Mouse (Mus musculus) c-Kit-positive CD71-negative TER-119-negative erythroid progenitor cells, embryonic 14.5 days (primary cell): Measurements from ENCODE around the gene Poll.

Experiments
- DNase-seq: peaks from one replicate; pipeline ENCODE4 v3.0.0-alpha.2; 2013; ENCODE audit warnings: low read depth

Gene Poll

DNA sequence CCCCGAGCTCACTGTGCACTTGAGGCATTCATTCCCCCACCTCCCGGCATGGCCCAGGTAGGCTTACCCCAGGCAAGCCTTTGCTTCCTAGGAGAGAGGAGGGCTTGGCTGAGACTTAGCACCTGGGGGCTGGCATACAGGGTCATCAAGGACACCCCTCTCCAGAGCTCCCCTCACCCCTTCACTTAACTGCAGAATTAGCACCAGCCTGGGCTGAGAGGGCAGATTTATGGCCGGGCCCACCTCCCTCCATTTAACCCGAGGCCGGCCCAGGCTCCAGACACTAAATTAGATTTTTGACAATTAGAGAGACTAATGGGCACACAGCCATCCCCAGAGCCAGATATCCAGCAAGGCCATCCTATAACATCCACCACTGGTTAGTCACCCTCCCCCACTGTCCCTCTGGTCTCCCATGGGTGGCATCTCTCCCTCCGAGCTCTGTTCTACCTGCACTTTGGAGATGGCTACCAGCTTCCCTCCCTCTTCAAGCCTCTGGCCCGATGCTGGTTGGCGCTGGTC lies 25.1 kb downstream of the Poll start:
- DNase-seq, result no peak

DNA sequence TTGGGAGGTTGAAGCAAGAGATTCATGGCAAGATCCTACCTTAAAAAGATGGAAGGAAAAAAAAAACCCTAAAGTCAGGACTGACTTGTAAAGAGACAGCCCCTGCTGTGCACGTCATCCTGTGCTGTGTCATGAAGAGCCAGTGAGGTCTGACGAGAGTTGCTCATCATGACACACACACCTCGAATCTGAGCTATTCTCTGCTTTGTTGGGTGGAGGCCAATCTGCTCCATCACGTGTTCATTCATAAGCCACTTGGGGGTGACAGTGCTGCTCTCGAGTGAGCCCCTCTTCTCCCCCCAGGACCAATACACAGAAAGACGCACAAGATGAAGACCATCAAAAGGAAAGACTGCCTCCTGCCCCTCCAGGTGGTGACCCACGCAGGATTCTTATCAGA lies 26.7 kb downstream of the Poll start:
- DNase-seq, result no peak

DNA sequence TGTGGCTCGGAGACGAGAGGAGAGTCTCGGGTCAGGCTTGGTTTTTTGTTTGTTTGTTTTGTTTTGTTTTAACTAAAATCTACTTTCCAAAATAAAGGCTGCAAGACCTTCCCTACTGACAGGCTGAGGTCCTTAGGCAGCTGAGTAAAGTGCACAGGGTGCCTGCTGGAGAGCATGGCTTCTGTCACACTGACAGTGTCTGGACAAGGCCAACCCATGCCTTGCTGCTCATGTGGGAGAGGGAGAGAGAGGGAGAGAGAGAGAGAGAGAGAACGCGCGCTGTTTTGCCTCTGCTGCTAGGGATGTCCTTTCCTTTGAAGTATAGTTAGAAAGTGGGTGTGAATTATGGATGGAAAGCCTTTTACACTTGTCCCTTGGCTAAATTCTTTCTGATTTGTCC lies 28.8 kb downstream of the Poll start:
- no peak for DNase-seq

DNA sequence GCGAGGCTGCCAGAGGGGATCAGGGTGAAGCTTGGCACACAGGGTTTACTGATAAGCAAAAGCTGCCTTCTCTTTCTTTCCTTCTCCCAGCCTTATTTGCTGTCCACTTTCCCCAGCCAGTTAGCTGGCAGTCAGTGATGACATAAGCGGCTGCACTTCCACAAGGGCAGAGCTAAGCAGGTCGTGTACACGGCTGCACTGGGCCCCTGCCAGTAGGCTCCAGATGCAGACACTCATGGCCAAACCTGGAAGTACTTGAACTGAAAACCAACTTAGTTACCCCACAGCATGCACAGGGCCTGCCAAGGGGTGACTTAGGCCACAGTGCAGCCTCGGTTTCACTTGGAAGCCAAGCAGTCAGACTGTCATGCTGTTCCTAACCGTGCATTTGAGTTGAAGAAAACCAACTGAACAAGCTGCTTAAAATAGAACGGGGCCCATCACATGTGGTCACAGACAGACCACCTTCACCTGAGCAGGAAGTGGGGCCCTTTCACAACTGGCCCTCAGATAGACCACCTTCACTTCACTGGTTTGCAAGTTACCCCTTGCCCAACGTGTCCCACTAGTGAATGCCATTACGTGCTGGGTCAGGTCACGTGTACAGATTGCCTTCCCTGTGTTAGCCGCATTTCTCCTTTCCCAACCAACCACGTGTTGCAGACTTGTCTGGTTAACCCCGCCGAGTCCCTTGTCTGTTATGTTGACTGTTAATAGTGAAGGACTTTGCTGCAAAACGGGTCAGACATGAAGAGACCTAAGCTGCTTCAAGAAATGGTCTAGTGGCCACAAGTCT lies 29.9 kb downstream of the Poll start:
- no peak for DNase-seq

DNA sequence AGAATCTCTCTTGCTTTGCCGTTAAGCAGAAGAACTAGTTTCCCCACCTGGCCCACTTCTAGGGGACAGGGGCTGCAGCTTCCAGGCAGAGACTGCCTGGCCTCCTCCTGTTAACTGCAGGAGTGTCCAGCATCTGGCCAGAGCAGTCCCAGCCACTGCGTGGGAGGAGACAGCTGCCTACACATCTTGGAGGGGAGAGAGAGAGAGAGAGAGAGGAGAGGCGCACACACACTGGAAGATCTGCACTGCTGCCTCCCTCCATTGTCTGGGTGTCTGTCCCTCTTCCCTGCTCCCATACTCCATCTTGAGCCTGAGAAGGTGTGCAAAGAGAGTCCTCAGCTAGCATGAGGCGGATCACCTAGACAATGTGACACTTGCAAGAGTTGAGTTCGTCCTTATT lies 31.0 kb downstream of the Poll start:
- DNase-seq, result no peak

DNA sequence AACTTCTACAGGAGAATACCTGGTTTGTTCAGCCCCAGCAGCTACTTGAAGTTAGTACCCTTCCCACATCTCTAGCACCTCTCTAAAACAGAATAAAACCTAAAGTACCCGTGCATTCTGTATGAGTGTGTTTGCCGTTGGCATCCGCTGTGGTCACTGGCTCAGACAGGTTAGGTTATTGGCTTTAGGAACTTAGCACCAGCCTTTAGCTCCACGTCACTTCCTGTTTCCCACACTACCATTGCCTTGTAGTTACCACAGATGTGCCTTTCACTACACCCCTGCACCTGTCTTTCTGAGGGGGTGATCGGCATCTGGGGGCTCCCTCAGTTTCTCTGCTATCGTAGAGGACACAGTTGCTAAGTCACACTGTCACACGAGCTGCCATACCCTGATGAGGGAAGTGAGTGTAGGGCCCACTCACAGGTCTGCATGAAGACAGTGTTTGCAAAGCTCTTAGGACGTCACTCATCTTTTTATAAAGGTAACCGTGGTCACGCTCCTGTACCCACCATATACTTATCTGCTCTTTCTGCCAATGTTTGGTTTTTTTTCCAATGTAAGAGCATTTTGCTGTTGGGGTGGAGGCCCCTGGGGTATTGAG lies 32.3 kb downstream of the Poll start:
- no peak for DNase-seq

DNA sequence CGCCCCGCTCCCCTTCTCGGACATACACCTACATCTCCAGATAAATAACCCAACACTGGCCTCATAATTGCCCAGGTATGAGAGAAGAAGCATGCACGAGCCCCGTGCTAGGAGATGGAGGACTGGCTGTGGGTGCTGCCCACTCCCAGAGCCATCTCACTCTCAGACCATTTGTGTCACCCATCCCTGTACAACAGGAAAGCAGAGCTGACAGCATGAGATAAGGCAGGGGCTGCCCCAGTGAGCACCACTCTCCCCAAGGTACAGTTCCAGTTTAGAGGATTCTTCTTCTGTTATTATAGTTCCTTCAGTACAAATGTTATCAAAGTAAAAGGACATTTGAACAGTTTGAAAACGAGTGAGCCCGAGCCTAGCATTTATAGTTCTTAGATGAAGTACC lies 32.9 kb downstream of the Poll start:
- DNase-seq, result no peak

DNA sequence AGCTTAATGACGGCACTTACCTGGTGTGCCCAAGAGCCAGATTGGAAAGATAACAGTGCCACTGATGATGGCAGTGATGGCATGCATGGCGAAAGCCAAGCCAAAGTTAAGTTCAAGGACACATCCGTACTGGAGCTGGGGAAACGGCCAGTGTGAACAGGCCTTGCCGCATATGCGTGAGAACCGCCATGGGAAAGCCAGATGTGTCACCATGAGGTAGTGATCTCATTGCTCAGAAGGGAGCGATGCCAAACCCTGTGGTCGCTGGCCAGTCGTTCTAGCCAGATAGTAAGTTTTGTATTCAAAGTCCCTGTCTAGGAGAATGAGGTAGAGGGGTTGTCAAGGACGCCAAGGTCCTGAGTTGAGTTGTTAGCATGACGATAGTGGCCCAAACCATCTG lies 44.1 kb downstream of the Poll start:
- no peak for DNase-seq

DNA sequence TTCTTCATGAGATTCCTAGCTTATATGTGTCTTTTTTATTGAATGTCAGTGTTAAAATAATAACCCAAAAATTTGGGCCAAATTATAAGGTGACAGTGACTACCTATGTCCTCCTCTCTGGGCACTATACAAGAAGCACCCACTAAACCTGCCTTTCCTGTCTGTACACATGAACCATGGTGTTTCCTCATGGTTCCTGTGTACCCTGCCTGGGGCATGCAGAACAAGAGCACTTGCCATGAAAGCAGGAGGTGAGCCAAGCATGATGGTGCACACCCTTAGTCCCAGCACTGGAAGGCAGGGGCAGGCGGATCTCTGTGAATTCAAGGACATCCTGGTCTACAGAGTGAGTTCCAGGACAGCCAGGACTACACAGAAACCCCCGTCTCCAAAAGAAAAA lies 45.0 kb downstream of the Poll start:
- no peak for DNase-seq

DNA sequence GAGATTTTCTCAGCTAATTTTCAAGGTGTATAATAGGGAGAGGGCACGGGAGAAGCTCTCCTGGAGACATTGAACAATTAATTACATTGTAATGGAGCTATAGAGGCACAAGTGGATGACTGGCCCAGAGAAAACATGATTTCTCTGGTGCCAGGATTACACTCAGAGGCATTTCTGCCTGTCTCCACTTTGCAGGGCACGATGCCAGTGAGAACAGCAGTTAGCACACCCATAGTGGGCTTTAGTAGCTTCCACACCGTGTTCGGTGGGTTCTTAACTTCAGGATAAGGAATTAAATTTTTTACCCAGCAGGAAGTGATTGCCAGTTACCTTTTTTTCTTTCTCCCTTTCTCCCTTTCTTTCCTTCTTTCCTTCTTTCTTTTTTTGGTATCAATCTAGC lies 48.9 kb downstream of the Poll start:
- DNase-seq, result no peak

DNA sequence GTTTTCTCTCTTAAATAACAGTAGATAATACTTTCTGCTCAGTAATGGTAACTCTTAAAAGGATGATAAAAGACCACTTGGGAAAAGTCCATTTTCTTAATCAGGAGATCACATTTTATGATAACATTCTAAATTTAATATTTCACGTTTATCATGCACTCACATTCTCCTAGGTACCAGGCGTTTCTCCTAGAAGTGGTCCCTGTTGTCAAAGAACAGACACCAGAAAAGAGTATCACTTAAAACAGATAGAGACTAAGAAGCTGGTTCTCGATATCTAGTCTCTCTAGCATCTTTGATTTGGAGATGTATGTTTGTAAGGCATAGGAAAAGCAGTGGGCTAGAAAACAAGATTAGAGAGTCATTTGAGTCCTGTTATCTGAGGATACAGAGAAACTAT lies 49.7 kb downstream of the Poll start:
- DNase-seq, result no peak

DNA sequence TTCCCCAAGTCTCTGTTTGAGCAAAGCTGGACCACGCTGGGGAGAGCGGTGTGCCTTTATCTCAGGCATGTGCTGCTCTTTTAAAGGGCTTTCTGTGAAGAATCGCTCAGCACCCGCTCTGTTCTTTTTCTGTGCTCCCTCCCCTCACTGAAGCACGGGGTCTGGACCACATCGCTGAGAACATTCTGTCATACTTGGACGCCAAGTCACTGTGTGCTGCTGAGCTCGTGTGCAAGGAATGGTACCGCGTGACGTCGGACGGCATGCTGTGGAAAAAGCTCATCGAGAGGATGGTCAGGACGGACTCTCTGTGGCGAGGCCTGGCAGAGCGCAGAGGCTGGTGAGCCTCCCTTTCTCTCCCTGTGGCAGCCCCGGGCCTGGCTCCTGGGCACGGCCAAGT lies 52.8 kb downstream of the Poll start:
- no peak for DNase-seq

DNA sequence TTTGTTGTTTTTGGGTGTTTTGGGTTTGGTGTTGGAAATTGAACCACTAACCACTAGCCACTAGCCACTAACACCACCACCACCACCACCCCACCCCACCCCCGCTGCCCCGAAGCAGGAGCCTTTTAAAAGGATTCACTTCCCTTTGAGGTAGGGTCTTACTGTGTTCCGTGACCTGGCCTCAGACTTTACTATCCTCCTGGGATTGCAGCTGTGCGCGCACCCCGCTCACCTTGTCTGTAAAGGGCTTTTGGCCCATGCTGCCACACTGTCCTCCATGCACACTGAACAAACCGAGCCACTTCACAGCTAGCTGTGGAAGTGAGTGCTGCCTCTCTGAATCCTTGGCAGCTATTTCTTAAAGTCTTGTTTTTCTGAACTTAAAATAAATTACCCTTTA lies 54.9 kb downstream of the Poll start:
- DNase-seq, result no peak
